Mouse (Mus musculus) stomach, postnatal 0 days (tissue): ENCODE results near the gene Plekhj1. TPM values are rescaled to one million over a fixed set of nuclear protein-coding genes. Genes with fewer than 3 reads are reported as not detected.

Source experiments
- ATAC-seq: fragments of 200-750 bp; cut with Nextera tagmentation; 2 replicates; pipeline ENCODE4 v1.8.0; 2017; ENCODE audit not compliant: low FRiP score, low TSS enrichment
- DNase-seq: peaks from one replicate; pipeline ENCODE4 v3.0.0-alpha.2; 2016; ENCODE audit warnings: low spot score
- H3K27ac ChIP-seq: fragments of 300-500 bp; sonication (generic); replicated peaks from 2 replicates; pipeline ENCODE4 v1.5.1; 2014; ENCODE audit warnings: mild to moderate bottlenecking, control low read depth
- H3K27me3 ChIP-seq: fragments of 300-500 bp; sonication (generic); 2 replicates; pipeline ENCODE4 v1.6.1; 2014; ENCODE audit warnings: low read length; ENCODE audit not compliant: control insufficient read depth, insufficient read depth
- H3K36me3 ChIP-seq: fragments of 300-500 bp; sonication (generic); 2 replicates; pipeline ENCODE4 v1.6.1; 2014; ENCODE audit warnings: low read length, mixed read lengths; ENCODE audit not compliant: control insufficient read depth, insufficient read depth
- H3K4me1 ChIP-seq: fragments of 300-500 bp; sonication (generic); replicated peaks from 2 replicates; pipeline ENCODE4 v1.6.1; 2014; ENCODE audit warnings: antibody characterized with exemption; ENCODE audit not compliant: control insufficient read depth, insufficient read depth
- H3K4me2 ChIP-seq: fragments of 300-500 bp; sonication (generic); replicated peaks from 2 replicates; pipeline ENCODE4 v1.6.1; 2014; ENCODE audit warnings: low read depth, mild to moderate bottlenecking, control low read depth, moderate library complexity
- H3K4me3 ChIP-seq: fragments of 300-500 bp; sonication (generic); 2 replicates; pipeline ENCODE4 v1.5.1; 2014; ENCODE audit warnings: low read depth, low read length, control low read depth
- H3K9ac ChIP-seq: fragments of 300-500 bp; sonication (generic); 2 replicates; pipeline ENCODE4 v1.6.1; 2014; ENCODE audit warnings: mild to moderate bottlenecking, low read length, control low read depth, mixed read lengths
- H3K9me3 ChIP-seq: fragments of 300-500 bp; sonication (generic); 2 replicates; pipeline ENCODE4 v1.6.1; 2016; ENCODE audit warnings: low read length; ENCODE audit not compliant: control insufficient read depth
- CTCF ChIP-seq: IDR thresholded peaks from 2 replicates; pipeline ENCODE4 v1.5.1; 2016; ENCODE audit warnings: antibody characterized with exemption, low read depth, mild to moderate bottlenecking, moderate library complexity
- EP300 ChIP-seq: optimal IDR thresholded peaks from 2 replicates; pipeline ENCODE3; 2016; ENCODE audit warnings: antibody characterized with exemption
- WGBS: fragments of 180-500 bp; shearing (Covaris S2); extraction: QIAGEN DNeasy Blood & Tissue Kit; methylation state at CpG from one replicate; pipeline ENCODE4 v1.1.7; 2014; 5-methylcytosine and 5-hydroxymethylcytosine counted together
- polyA plus RNA-seq: library from polyadenylated mRNA; unstranded; fragments of >200 nt; fragmentation: Nextera tagmentation; extraction: Ambion mirVana; gene quantifications from 2 replicates; pipeline ENCODE4 v1.2.1, GENCODE M21; 2015

Gene Plekhj1
- polyA plus RNA-seq, 1 experiment from 2014 or later, result 62.0 TPM

DNA sequence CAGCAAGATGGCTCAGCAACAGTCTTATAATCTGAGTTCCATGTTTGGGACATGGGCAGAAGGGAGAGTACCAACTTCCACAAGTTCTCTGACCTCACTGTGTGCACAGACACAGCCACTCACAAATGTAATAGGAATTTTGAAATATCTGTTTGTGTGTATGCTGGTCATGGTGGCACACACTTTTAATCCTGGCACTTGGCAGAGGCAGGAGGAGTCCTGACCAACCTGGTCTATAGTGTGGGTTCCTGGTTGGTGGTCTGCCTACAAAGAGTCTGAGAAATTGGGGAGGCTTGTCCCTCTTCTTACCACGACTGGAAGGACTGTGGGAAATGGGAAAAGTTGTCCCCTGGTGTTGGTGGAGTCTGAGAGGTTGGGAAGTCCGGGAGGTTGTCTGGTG is 41.9 kb downstream of the Plekhj1 start:
- Histone ChIP-seq H3K27ac (no peak overlapping the region), H3K27me3 (no peaks in the 10 kb centered on the region), H3K4me2 (peak overlapping the region; percentile 88), H3K4me1 (peaks cover 13% of the 10 kb centered on the region), H3K4me3 (peak overlapping the region; percentile 93), H3K9me3 (no peaks in the 10 kb centered on the region), H3K36me3 (no peaks in the 10 kb centered on the region), H3K9ac (peak overlapping the region; percentile 92; the same call in 1 of the 2 replicates)
- 41% methylated on average over 2 of the region's 2 CpGs for WGBS
- DNase-seq (no peak), ATAC-seq (no peak)
- TF ChIP-seq CTCF (no peak), EP300 (no peak)

DNA sequence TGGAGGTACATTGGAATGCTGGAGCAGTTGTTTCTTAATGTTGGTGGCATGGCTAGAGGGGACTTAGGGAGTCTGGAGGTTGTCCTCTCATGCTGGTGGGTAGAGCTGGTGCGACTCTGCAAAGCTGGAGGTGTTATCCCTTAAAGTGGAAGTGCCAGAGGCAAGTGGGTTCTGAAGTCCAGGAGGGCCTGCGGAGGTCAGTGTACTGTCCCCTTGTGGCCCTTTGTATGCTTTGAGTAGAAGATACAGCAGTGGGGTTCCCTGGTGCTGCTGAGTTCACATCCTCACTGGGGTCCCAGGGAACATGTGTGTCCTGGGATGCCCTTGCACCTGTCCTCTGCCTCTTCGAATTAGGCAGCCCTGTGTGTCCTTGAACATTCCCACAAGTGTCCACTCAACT is 42.3 kb downstream of the Plekhj1 start:
- TF ChIP-seq CTCF, result peak; percentile 37
- TF ChIP-seq EP300, result no peak

GRCm38 (mm10) chr10:80755291-80756015 is 43.0 kb downstream of the Plekhj1 start:
- Histone ChIP-seq H3K9me3 (no peaks in the 10 kb centered on the region), H3K4me3 (peak overlapping the region; percentile 93), H3K36me3 (no peaks in the 10 kb centered on the region), H3K4me1 (peaks cover 13% of the 10 kb centered on the region), H3K27me3 (no peaks in the 10 kb centered on the region), H3K4me2 (peak overlapping the region; percentile 88), H3K27ac (peak overlapping the region; percentile 87), H3K9ac (peak overlapping the region; percentile 92)
- TF ChIP-seq CTCF, result no peak
- ATAC-seq (no peak), DNase-seq (no peak)
- WGBS, result under 1% methylated on average over 36 of the region's 75 CpGs

More for the DNA sequence above, 42.3 kb downstream of the Plekhj1 start:
- no peaks in the 10 kb centered on the region for H3K27me3 ChIP-seq
- no peaks in the 10 kb centered on the region for H3K36me3 ChIP-seq
- peaks cover 13% of the 10 kb centered on the region for H3K4me1 ChIP-seq
- H3K9me3 ChIP-seq, result no peaks in the 10 kb centered on the region
- peak overlapping the region; percentile 87; the same call in 1 of the 2 replicates for H3K27ac ChIP-seq
- H3K9ac ChIP-seq, result peak overlapping the region; percentile 92
- DNase-seq (no peak), ATAC-seq (no peak)
- 26% methylated on average over 3 of the region's 3 CpGs for WGBS
- H3K4me3 ChIP-seq, result peak overlapping the region; percentile 93
- peak overlapping the region; percentile 88 for H3K4me2 ChIP-seq

GRCm38 (mm10) chr10:80754594-80755290 is 43.7 kb downstream of the Plekhj1 start, which contains the start of gene Dot1l:
Dot1l (plus strand) TSS chr10:80755206.
- Histone ChIP-seq H3K36me3 (no peaks in the 10 kb centered on the region), H3K4me3 (peak within 1 kb of the TSS; percentile 93), H3K27me3 (no peaks in the 10 kb centered on the region), H3K27ac (peak within 1 kb of the TSS; percentile 87), H3K4me2 (peak within 1 kb of the TSS; percentile 88), H3K4me1 (peaks cover 13% of the 10 kb centered on the region), H3K9ac (peak within 1 kb of the TSS; percentile 92), H3K9me3 (no peaks in the 10 kb centered on the region)
- DNase-seq (peak; percentile 99), ATAC-seq (peak; percentile 88)
- TF ChIP-seq EP300, result no peak
- WGBS, result 1% methylated on average over 52 of the region's 57 CpGs

DNA sequence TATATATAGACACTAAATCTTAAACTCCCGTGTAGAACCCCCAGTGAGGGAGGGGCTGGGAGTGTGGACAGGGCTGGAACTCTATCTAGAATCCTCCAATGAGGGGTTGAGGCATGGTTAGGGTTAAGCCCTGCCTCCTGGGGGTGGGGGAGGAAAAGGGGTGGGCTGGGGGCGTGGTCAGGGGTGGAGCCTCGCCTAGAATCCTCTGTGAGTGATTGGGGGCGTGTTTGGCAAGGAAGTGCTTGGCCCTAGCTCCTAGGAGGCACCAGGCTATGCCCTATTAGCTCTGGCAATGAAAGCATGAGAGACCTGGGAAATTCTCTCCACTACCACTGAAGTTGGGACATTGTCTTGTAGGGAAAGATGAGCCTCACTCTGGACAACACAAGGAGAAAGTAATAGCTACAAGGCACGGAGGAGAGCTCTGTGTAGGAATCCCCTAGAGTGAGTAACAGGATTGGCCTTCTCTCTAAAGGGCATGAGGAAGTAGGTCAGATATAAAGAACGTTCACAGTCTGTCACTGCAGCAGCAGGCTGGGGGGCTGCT is 46.3 kb downstream of the Plekhj1 start:
- H3K4me3 ChIP-seq, result peak overlapping the region; percentile 30
- H3K27me3 ChIP-seq, result no peaks in the 10 kb centered on the region
- peak overlapping the region; percentile 45 for H3K9ac ChIP-seq
- 2% methylated on average over 6 of the region's 6 CpGs for WGBS
- DNase-seq (peak; percentile 94), ATAC-seq (peak; percentile 71)
- H3K36me3 ChIP-seq, result no peaks in the 10 kb centered on the region
- H3K4me1 ChIP-seq, result peaks cover 13% of the 10 kb centered on the region
- H3K9me3 ChIP-seq, result no peaks in the 10 kb centered on the region
- peak overlapping the region; percentile 95 for H3K27ac ChIP-seq
- TF ChIP-seq CTCF, result 0 out of 2 replicates have a peak, but pooled peaks have one; percentile 1
- no peak for TF ChIP-seq EP300
- peak overlapping the region; percentile 64 for H3K4me2 ChIP-seq
